Mouse (Mus musculus) yolk sac, embryonic 10.5 days (tissue): ENCODE measurements around the gene Pcgf1.

Source experiments
- DNase-seq: peaks from one replicate; pipeline ENCODE4 v3.0.0-alpha.2; 2017; ENCODE audit warnings: low spot score

Gene Pcgf1

GRCm38 (mm10) chr6:83065995-83066394 lies 11.7 kb upstream of the Pcgf1 start:
- DNase-seq = no peak

- DNase-seq = no peak
Observed at GRCm38 (mm10) chr6:83066441-83066840, 11.2 kb upstream of the Pcgf1 start.

GRCm38 (mm10) chr6:83068221-83068620 lies 9.4 kb upstream of the Pcgf1 start:
- no peak for DNase-seq

GRCm38 (mm10) chr6:83068706-83069487 lies 8.8 kb upstream of the Pcgf1 start:
- no peak for DNase-seq

- no peak for DNase-seq
Observed at GRCm38 (mm10) chr6:83069488-83070246, 8.0 kb upstream of the Pcgf1 start.

- DNase-seq = no peak
Observed at GRCm38 (mm10) chr6:83070247-83070310, 7.6 kb upstream of the Pcgf1 start, which contains the start of gene Tlx2. Gene Tlx2 (minus strand): TSS chr6:83070293.

GRCm38 (mm10) chr6:83070311-83071219 lies 7.1 kb upstream of the Pcgf1 start:
- no peak for DNase-seq

- DNase-seq = no peak
Observed at GRCm38 (mm10) chr6:83071220-83071619, 6.4 kb upstream of the Pcgf1 start.

GRCm38 (mm10) chr6:83074979-83075378 lies 2.7 kb upstream of the Pcgf1 start:
- DNase-seq = no peak

GRCm38 (mm10) chr6:83078324-83078858 lies 722 bp downstream of the Pcgf1 start:
- peak; percentile 98 for DNase-seq

GRCm38 (mm10) chr6:83080210-83080609 lies 2.5 kb downstream of the Pcgf1 start:
- peak; percentile 63 for DNase-seq

GRCm38 (mm10) chr6:83083497-83083896 lies 5.8 kb downstream of the Pcgf1 start:
- no peak for DNase-seq

- DNase-seq = no peak
Observed at GRCm38 (mm10) chr6:83084477-83084876, 6.8 kb downstream of the Pcgf1 start.

- no peak for DNase-seq
Observed at GRCm38 (mm10) chr6:83086121-83087035, 8.7 kb downstream of the Pcgf1 start, which contains the start of gene Lbx2. Gene Lbx2 (plus strand): TSS chr6:83086367.

- no peak for DNase-seq
Observed at GRCm38 (mm10) chr6:83087205-83087925, 9.7 kb downstream of the Pcgf1 start.

GRCm38 (mm10) chr6:83087926-83088260 lies 10.2 kb downstream of the Pcgf1 start:
- DNase-seq = no peak

GRCm38 (mm10) chr6:83092416-83093127 lies 14.9 kb downstream of the Pcgf1 start:
- no peak for DNase-seq

GRCm38 (mm10) chr6:83095968-83096367 lies 18.3 kb downstream of the Pcgf1 start:
- no peak for DNase-seq

GRCm38 (mm10) chr6:83098411-83098810 lies 20.7 kb downstream of the Pcgf1 start:
- DNase-seq = no peak

GRCm38 (mm10) chr6:83101316-83101687 lies 23.6 kb downstream of the Pcgf1 start, which contains the start of the genes Ccdc142 and Gm42688:
Gene Ccdc142 (plus strand): TSS chr6:83101601.
Gene Gm42688 (plus strand): TSS chr6:83101617.
- peak; percentile 88 for DNase-seq
